8 mouse cellular contexts compared by ENCODE assay signal in genomic region chr8:88521541-88522414, GRCm38 (mm10). TPM values are rescaled to one million over a fixed set of nuclear protein-coding genes. Genes with fewer than 3 reads are reported as not detected.
DNase-seq lines count a peak whose midpoint lies in the region; ATAC-seq and TF ChIP-seq lines count a peak whose summit lies in the region.

No protein-coding gene starts in this region.

- H3K36me3 ChIP-seq in kidney, embryonic 16.5 days (ENCODE audit: insufficient read depth, low read length): no peaks in the 10 kb centered on the region
- H3K36me3 ChIP-seq in embryonic facial prominence, embryonic 14.5 days (ENCODE audit: control insufficient read depth, insufficient read depth, low read length): peaks cover 4% of the 10 kb centered on the region; the same call in 1 of the 2 replicates
- H3K36me3 ChIP-seq in hindbrain, postnatal 0 days (ENCODE audit: insufficient read depth, low read length): no peaks in the 10 kb centered on the region

- H3K9ac ChIP-seq in kidney, embryonic 16.5 days (replicated peaks; ENCODE audit: low read length): peak overlapping the region; percentile 86
- peak overlapping the region; percentile 86 for H3K9ac ChIP-seq in embryonic facial prominence, embryonic 14.5 days (ENCODE audit: low read depth, low read length)
- peak overlapping the region; percentile 80 for H3K9ac ChIP-seq in hindbrain, postnatal 0 days (replicated peaks; ENCODE audit: low read length)

- TF ChIP-seq POLR2A in brain, embryonic 14.5 days (IDR thresholded peaks at IDR 0.05; ENCODE audit: borderline replicate concordance, extremely low read depth, insufficient read depth, insufficient read length, poor library complexity, severe bottlenecking): no peak

- H3K4me2 ChIP-seq in kidney, embryonic 16.5 days (replicated peaks; ENCODE audit: low read depth, low read length): peak overlapping the region; percentile 94
- H3K4me2 ChIP-seq in embryonic facial prominence, embryonic 14.5 days (ENCODE audit: low read depth, low read length): peak overlapping the region; percentile 90
- H3K4me2 ChIP-seq in hindbrain, postnatal 0 days (ENCODE audit: low read depth, low read length): peak overlapping the region; percentile 92

- peak; percentile 39; the same call in 1 of the 2 replicates for ATAC-seq in kidney, embryonic 16.5 days (ENCODE audit: low FRiP score, low TSS enrichment)
- peak; percentile 51; the same call in 1 of the 2 replicates for ATAC-seq in embryonic facial prominence, embryonic 14.5 days (ENCODE audit: low read depth)
- peak; percentile 25 for ATAC-seq in hindbrain, postnatal 0 days
- ATAC-seq in megakaryocyte, adult 5-6 weeks (ENCODE audit: poor library complexity, severe bottlenecking): peak; percentile 36; the same call in 1 of the 2 replicates

- H3K4me3 ChIP-seq in kidney, embryonic 16.5 days (ENCODE audit: low read length): peak overlapping the region; percentile 84
- peak overlapping the region; percentile 89 for H3K4me3 ChIP-seq in embryonic facial prominence, embryonic 14.5 days (ENCODE audit: low read depth, low read length)
- peak overlapping the region; percentile 79 for H3K4me3 ChIP-seq in hindbrain, postnatal 0 days (ENCODE audit: low read length)

- TF ChIP-seq CTCF in brain, embryonic 14.5 days (IDR thresholded peaks at IDR 0.05; ENCODE audit: borderline replicate concordance, extremely low read depth, insufficient read depth, insufficient read length): no peak
- TF ChIP-seq CTCF in hindbrain, postnatal 0 days (IDR thresholded peaks at IDR 0.05; ENCODE audit: low read depth): no peak

- 0 out of 2 replicates have a peak, but pooled peaks cover 8% of the 10 kb centered on the region for H3K27me3 ChIP-seq in kidney, embryonic 16.5 days (ENCODE audit: insufficient read depth, low read length)
- 0 out of 2 replicates have a peak, but pooled peaks cover 4% of the 10 kb centered on the region for H3K27me3 ChIP-seq in embryonic facial prominence, embryonic 14.5 days (replicated peaks; ENCODE audit: control insufficient read depth, insufficient read depth, low read length)
- no peaks in the 10 kb centered on the region for H3K27me3 ChIP-seq in hindbrain, postnatal 0 days (ENCODE audit: insufficient read depth, low read length)

- DNase-seq in kidney, adult 11 months: no peak
- peak; percentile 26 for DNase-seq in brain, embryonic 14.5 days (ENCODE audit: low read depth)
- peak; percentile 36 for DNase-seq in embryonic facial prominence, embryonic 14.5 days (ENCODE audit: low spot score)
- peak; percentile 23 for DNase-seq in hindbrain, postnatal 0 days (ENCODE audit: low spot score)
- DNase-seq in thymus, postnatal 0 days (ENCODE audit: low spot score): peak; percentile 49
- DNase-seq in adrenal gland, postnatal 4 days (ENCODE audit: low spot score in 2 of 2): no peak

- H3K4me1 ChIP-seq in kidney, embryonic 16.5 days (ENCODE audit: insufficient read depth, low read length): peaks cover 44% of the 10 kb centered on the region
- peaks cover 48% of the 10 kb centered on the region for H3K4me1 ChIP-seq in embryonic facial prominence, embryonic 14.5 days (ENCODE audit: control insufficient read depth, insufficient read depth, low read length)
- peaks cover 4% of the 10 kb centered on the region; the same call in 1 of the 2 replicates for H3K4me1 ChIP-seq in hindbrain, postnatal 0 days (ENCODE audit: insufficient read depth, low read length)

- H3K9me3 ChIP-seq in kidney, embryonic 16.5 days (ENCODE audit: low read length): no peaks in the 10 kb centered on the region
- no peaks in the 10 kb centered on the region for H3K9me3 ChIP-seq in embryonic facial prominence, embryonic 14.5 days (ENCODE audit: control insufficient read depth, low read length)
- no peaks in the 10 kb centered on the region for H3K9me3 ChIP-seq in hindbrain, postnatal 0 days (ENCODE audit: low read length)

- WGBS in kidney, embryonic 16.5 days: under 1% methylated on average over 57 of the region's 65 CpGs
- WGBS in embryonic facial prominence, embryonic 14.5 days: under 1% methylated on average over 25 of the region's 65 CpGs
- WGBS in hindbrain, postnatal 0 days: under 1% methylated on average over 53 of the region's 65 CpGs

- peak overlapping the region; percentile 60; the same call in 1 of the 2 replicates for H3K27ac ChIP-seq in kidney, embryonic 16.5 days (ENCODE audit: low read length)
- H3K27ac ChIP-seq in embryonic facial prominence, embryonic 14.5 days (replicated peaks; ENCODE audit: low read depth, low read length): peak overlapping the region; percentile 84
- peak overlapping the region; percentile 76 for H3K27ac ChIP-seq in hindbrain, postnatal 0 days

RNA-seq across cellular contexts. Expression of gene Nkd1, which starts 0.6 kb away (rescaled TPM):
- polyA plus RNA-seq in kidney, embryonic 16.5 days (2015; fragmentation: Nextera tagmentation; extraction: Ambion mirVana): 66.5 and 66.9 TPM in 2 replicates
- polyA plus RNA-seq in brain, embryonic 14.5 days (2012; rRNA removed): 49.1 and 68.5 TPM in 2 replicates
- 46.4 and 50.4 TPM in 2 replicates for polyA plus RNA-seq in embryonic facial prominence, embryonic 14.5 days (2014; fragmentation: Nextera tagmentation; extraction: Ambion mirVana)
- 53.9 and 74.5 TPM in 2 replicates for total RNA-seq in hindbrain, postnatal 0 days (2014; rRNA removed)
- polyA plus RNA-seq in hindbrain, postnatal 0 days (2015; fragmentation: Nextera tagmentation; extraction: Ambion mirVana): 51.1 and 52.2 TPM in 2 replicates
- total RNA-seq in megakaryocyte, adult 5-6 weeks (2015): not detected in 2 replicates
- 0.07 TPM in 1 of 2 replicates, not detected in the other for total RNA-seq in megakaryocyte, adult 5-6 weeks (2017)
- polyA plus RNA-seq in thymus, postnatal 0 days (2015; fragmentation: Nextera tagmentation; extraction: Ambion mirVana): 4.1 and 4.7 TPM in 2 replicates
- 10 to 100 TPM; 47.8 to 54.3 TPM for total RNA-seq in adrenal gland, postnatal 4 days (2021)

Comparison
In these comparisons a context has a peak if more than half of its experiments do, and no peak if none do; other contexts are left out.
1. DNase-seq: peak in brain, embryonic 14.5 days (single experiment), embryonic facial prominence, embryonic 14.5 days (single experiment), hindbrain, postnatal 0 days (single experiment) and thymus, postnatal 0 days (single experiment); none in kidney, adult 11 months (single experiment) and adrenal gland, postnatal 4 days (0 of 2).
2. Peak in every context shown above with its lines, with median percentiles within 50 percentile points of each other: ATAC-seq, H3K27ac ChIP-seq, H3K4me2 ChIP-seq, H3K4me3 ChIP-seq and H3K9ac ChIP-seq.